Mouse (Mus musculus): Measurements from ENCODE around the gene Lce1a1. TPM values are rescaled to one million over a fixed set of nuclear protein-coding genes. Genes with fewer than 3 reads are reported as not detected.
"Not testable (repeated sequence)": the region's sequence is repeated elsewhere in the genome, so short reads cannot be mapped to it uniquely, and the experiment has no call there.

Lce1a1 gene
- total RNA-seq (2014; rRNA removed) (not detected in 2 replicates), polyA plus RNA-seq (2012; rRNA removed) (not detected in 2 replicates)

DNA sequence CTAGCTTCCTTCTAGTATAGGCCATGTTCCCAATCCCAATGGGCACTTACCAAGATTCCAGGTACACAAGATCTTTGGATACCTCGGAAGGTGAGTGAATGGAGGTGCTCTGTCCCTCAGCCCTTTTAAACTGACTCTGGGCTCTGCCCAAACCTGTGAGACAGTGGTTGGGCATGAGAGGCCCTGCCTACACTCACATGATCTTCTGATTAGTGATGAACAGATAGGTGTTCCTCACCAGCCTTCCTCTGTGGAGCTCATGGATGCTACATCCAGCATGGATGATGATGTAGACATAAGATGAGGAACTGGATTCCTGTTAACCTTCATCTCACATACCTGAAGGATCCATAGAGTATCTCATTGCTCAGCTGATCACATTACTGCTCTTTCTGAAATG lies at the start of gene Lce1a1:
Gene Lce1a1 (minus strand): TSS at position 101 of the 400 bp plus-strand sequence.
- no peak for DNase-seq (ENCODE audit: extremely low read depth, low read depth, low spot score)
- WGBS = 74% methylated on average over 1 of the region's 1 CpGs
- no peaks in the 10 kb centered on the region for H3K27me3 ChIP-seq (ENCODE audit: control insufficient read depth, insufficient read depth, low read length)
- no peak within 1 kb of the TSS for H3K27ac ChIP-seq (replicated peaks; ENCODE audit: insufficient read depth, low read depth, low read length)
- TF ChIP-seq CTCF (IDR thresholded peaks at IDR 0.05; ENCODE audit: low read depth, low read length) (no peak), POLR2A (IDR thresholded peaks at IDR 0.05; ENCODE audit: extremely low read depth, insufficient read depth, low read length) (no peak)
- H3K4me3 ChIP-seq (ENCODE audit: insufficient read depth, low read depth, low read length) = no peak within 1 kb of the TSS
- H3K9ac ChIP-seq (ENCODE audit: low read depth, low read length) = no peak within 1 kb of the TSS
- no peaks in the 10 kb centered on the region for H3K4me1 ChIP-seq (ENCODE audit: control insufficient read depth, insufficient read depth, low read length)
- no peaks in the 10 kb centered on the region for H3K36me3 ChIP-seq (ENCODE audit: control insufficient read depth, insufficient read depth, low read length)
- H3K79me2 ChIP-seq (ENCODE audit: control insufficient read depth, insufficient read depth, low read length) = no peaks in the 10 kb centered on the region

DNA sequence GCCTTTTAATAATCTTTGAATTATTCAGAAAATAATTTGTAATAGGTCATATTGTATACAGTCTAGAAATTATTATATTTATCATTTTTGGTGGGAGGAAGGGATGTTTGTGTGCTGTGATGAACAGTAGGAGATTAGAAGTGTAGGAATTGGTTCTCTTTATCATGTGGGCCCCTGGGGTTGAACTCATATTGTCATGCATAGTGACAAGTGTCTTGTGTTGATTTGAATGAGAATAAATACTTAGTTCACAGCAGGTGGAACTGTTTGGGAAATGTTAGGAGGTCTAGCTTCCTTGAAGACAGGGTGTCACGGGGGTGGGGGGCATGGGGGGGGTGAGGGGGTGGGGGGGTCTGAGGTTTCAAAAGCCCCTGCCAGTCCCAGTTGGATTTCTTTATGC lies 46.5 kb upstream of the Lce1a1 start:
- no peak overlapping the region for H3K4me3 ChIP-seq (ENCODE audit: insufficient read depth, low read depth, low read length)
- H3K9ac ChIP-seq (ENCODE audit: low read depth, low read length) = no peak overlapping the region
- H3K4me1 ChIP-seq (ENCODE audit: control insufficient read depth, insufficient read depth, low read length) = no peaks in the 10 kb centered on the region
- H3K36me3 ChIP-seq (ENCODE audit: control insufficient read depth, insufficient read depth, low read length) = no peaks in the 10 kb centered on the region
- DNase-seq (ENCODE audit: extremely low read depth, low read depth, low spot score) = no peak
- H3K27me3 ChIP-seq (ENCODE audit: control insufficient read depth, insufficient read depth, low read length) = no peaks in the 10 kb centered on the region
- no peaks in the 10 kb centered on the region for H3K79me2 ChIP-seq (ENCODE audit: control insufficient read depth, insufficient read depth, low read length)
- no peak overlapping the region for H3K27ac ChIP-seq (replicated peaks; ENCODE audit: insufficient read depth, low read depth, low read length)
- WGBS = 17% methylated on average over 1 of the region's 1 CpGs
- TF ChIP-seq CTCF (IDR thresholded peaks at IDR 0.05; ENCODE audit: low read depth, low read length) (no peak), POLR2A (IDR thresholded peaks at IDR 0.05; ENCODE audit: extremely low read depth, insufficient read depth, low read length) (no peak)

DNA sequence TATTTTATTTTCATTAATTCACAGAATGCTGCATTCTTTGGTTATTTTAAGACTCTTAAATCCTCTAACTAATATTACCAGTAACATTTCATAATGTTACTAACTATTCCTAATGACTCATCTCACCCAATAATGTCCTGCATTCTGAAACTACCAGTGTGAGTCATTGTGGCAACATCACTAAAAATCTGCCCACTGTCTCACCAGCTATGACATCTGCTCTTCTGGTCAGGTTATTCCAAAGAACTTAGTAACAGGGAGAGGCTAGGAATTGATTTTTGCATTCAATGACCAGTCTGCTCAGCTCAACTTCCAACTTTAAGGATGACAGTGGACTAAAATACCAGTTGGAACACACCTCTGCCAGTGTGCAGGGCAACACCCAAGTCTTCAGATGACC lies 43.6 kb upstream of the Lce1a1 start:
- Histone ChIP-seq H3K9ac (ENCODE audit: low read depth, low read length) (no peak overlapping the region), H3K4me3 (ENCODE audit: insufficient read depth, low read depth, low read length) (no peak overlapping the region)
- no peak for TF ChIP-seq POLR2A (IDR thresholded peaks at IDR 0.05; ENCODE audit: extremely low read depth, insufficient read depth, low read length)

DNA sequence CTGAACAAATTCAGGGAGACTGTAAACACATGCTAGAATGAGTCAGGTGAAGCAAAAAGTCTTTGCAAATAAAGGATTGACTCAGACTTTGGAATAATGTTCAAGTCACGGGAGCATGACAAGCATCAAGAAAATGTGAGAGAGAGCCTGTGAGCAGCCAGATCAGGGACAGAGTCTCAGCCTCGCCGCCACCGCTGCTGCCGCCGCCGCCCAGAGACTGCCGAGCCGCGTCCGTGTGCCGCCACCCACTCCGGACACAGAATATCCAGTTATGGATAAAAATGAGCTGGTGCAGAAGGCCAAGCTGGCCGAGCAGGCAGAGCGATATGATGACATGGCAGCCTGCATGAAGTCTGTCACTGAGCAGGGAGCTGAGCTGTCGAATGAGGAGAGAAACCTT lies 41.0 kb upstream of the Lce1a1 start:
- not testable (repeated sequence) for DNase-seq (ENCODE audit: extremely low read depth, low read depth, low spot score); H3K27me3 ChIP-seq (ENCODE audit: control insufficient read depth, insufficient read depth, low read length); H3K9ac ChIP-seq (ENCODE audit: low read depth, low read length); H3K36me3 ChIP-seq (ENCODE audit: control insufficient read depth, insufficient read depth, low read length); H3K79me2 ChIP-seq (ENCODE audit: control insufficient read depth, insufficient read depth, low read length); H3K4me1 ChIP-seq (ENCODE audit: control insufficient read depth, insufficient read depth, low read length); H3K4me3 ChIP-seq (ENCODE audit: insufficient read depth, low read depth, low read length); H3K27ac ChIP-seq (replicated peaks; ENCODE audit: insufficient read depth, low read depth, low read length)
- 61% methylated on average over 16 of the region's 16 CpGs for WGBS

More for the DNA sequence above, 43.6 kb upstream of the Lce1a1 start:
- no peaks in the 10 kb centered on the region for H3K36me3 ChIP-seq (ENCODE audit: control insufficient read depth, insufficient read depth, low read length)
- no peak overlapping the region for H3K27ac ChIP-seq (replicated peaks; ENCODE audit: insufficient read depth, low read depth, low read length)
- no peaks in the 10 kb centered on the region for H3K79me2 ChIP-seq (ENCODE audit: control insufficient read depth, insufficient read depth, low read length)
- H3K27me3 ChIP-seq (ENCODE audit: control insufficient read depth, insufficient read depth, low read length) = no peaks in the 10 kb centered on the region
- no peaks in the 10 kb centered on the region for H3K4me1 ChIP-seq (ENCODE audit: control insufficient read depth, insufficient read depth, low read length)
- no peak for DNase-seq (ENCODE audit: extremely low read depth, low read depth, low spot score)

DNA sequence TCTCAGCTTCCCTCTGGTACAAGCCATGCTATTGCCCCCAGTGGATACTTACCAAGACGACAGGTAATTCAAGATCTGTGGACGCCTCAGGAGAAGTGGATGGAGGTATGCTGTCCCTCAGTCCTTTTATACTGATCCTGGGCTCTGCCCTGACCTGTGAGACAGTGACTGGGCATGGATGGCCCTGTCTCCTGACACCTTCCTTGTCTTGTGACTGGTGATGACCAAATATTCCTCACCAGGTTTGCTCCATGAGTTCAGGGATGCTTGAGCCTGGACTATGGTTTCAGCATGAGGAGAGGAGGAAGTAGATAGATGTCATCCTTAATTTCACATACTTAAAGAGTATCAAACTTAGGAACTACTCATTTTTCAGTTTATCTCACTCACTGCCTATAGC lies 39.0 kb upstream of the Lce1a1 start, which contains the start of gene Lce1d:
Gene Lce1d (minus strand): TSS at position 101 of the 400 bp plus-strand sequence.
- Histone ChIP-seq H3K36me3 (ENCODE audit: control insufficient read depth, insufficient read depth, low read length) (no peaks in the 10 kb centered on the region), H3K27ac (replicated peaks; ENCODE audit: insufficient read depth, low read depth, low read length) (no peak within 1 kb of the TSS), H3K9ac (ENCODE audit: low read depth, low read length) (no peak within 1 kb of the TSS), H3K79me2 (ENCODE audit: control insufficient read depth, insufficient read depth, low read length) (no peaks in the 10 kb centered on the region), H3K4me1 (ENCODE audit: control insufficient read depth, insufficient read depth, low read length) (no peaks in the 10 kb centered on the region), H3K27me3 (ENCODE audit: control insufficient read depth, insufficient read depth, low read length) (no peaks in the 10 kb centered on the region), H3K4me3 (ENCODE audit: insufficient read depth, low read depth, low read length) (no peak within 1 kb of the TSS)
- DNase-seq (ENCODE audit: extremely low read depth, low read depth, low spot score) = no peak
- TF ChIP-seq POLR2A (IDR thresholded peaks at IDR 0.05; ENCODE audit: extremely low read depth, insufficient read depth, low read length) (no peak), CTCF (IDR thresholded peaks at IDR 0.05; ENCODE audit: low read depth, low read length) (no peak)
- 50% methylated on average over 2 of the region's 2 CpGs for WGBS

DNA sequence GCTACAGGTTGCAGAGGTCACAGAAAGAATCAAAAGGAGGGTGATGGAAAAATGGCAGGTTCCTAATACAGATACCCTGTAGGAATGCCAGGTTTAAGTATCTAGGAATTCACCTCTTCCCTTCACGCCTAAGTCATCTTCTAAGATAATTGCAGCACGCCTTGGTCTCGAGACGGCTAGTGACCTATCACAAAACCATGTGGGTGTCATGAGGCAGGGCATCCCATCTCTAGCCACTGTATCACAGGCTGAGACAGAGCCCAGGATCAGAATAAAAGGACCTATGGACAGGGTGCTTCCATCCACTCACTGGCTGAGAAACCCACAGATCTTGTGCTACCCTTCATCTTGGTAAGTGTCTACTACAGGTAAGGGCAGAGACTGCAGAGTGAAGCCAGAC lies 30.8 kb upstream of the Lce1a1 start, which contains the start of gene Lce1c:
Gene Lce1c (plus strand): TSS at position 301 of the 400 bp plus-strand sequence.
- TF ChIP-seq CTCF (IDR thresholded peaks at IDR 0.05; ENCODE audit: low read depth, low read length) = no peak
- TF ChIP-seq POLR2A (IDR thresholded peaks at IDR 0.05; ENCODE audit: extremely low read depth, insufficient read depth, low read length) = no peak
- Histone ChIP-seq H3K79me2 (ENCODE audit: control insufficient read depth, insufficient read depth, low read length) (no peaks in the 10 kb centered on the region), H3K36me3 (ENCODE audit: control insufficient read depth, insufficient read depth, low read length) (no peaks in the 10 kb centered on the region), H3K4me3 (ENCODE audit: insufficient read depth, low read depth, low read length) (no peak within 1 kb of the TSS), H3K4me1 (ENCODE audit: control insufficient read depth, insufficient read depth, low read length) (no peaks in the 10 kb centered on the region), H3K9ac (ENCODE audit: low read depth, low read length) (no peak within 1 kb of the TSS), H3K27me3 (ENCODE audit: control insufficient read depth, insufficient read depth, low read length) (no peaks in the 10 kb centered on the region), H3K27ac (replicated peaks; ENCODE audit: insufficient read depth, low read depth, low read length) (no peak within 1 kb of the TSS)
- DNase-seq (ENCODE audit: extremely low read depth, low read depth, low spot score) = no peak
- WGBS = 75% methylated on average over 4 of the region's 4 CpGs
